Mouse (Mus musculus) heart, adult 2 months (tissue): ENCODE measurements around the gene Cdh4. TPM values are rescaled to one million over a fixed set of nuclear protein-coding genes. Genes with fewer than 3 reads are reported as not detected.
A peak's percentile ranks its signal among the peaks of the same experiment; 100 is the strongest.

ENCODE experiments used
- DNase-seq, 2 experiments: peaks; one replicate each; pipeline ENCODE4 v3.0.0; 2021
- H3K27ac ChIP-seq: fragments of 200-600 bp; 2 replicates; pipeline ENCODE4 v1.8.1; 2022
- H3K27me3 ChIP-seq: fragments of 200-500 bp; 2 replicates; pipeline ENCODE4 v1.6.1; 2012; ENCODE audit warnings: mild to moderate bottlenecking, low read length, inconsistent platforms, mixed read lengths; ENCODE audit not compliant: control insufficient read depth, insufficient read depth
- H3K36me3 ChIP-seq: fragments of 200-500 bp; 2 replicates; pipeline ENCODE4 v1.6.1; 2012; ENCODE audit warnings: low read length, inconsistent platforms; ENCODE audit not compliant: control insufficient read depth, insufficient read depth
- H3K4me1 ChIP-seq: fragments of 200-500 bp; 2 replicates; pipeline ENCODE4 v1.6.1; 2011; ENCODE audit warnings: low read length; ENCODE audit not compliant: control insufficient read depth, insufficient read depth
- H3K4me3 ChIP-seq: fragments of 200-600 bp; 2 replicates; pipeline ENCODE4 v1.8.1; 2022
- H3K79me2 ChIP-seq: fragments of 200-500 bp; replicated peaks from 2 replicates; pipeline ENCODE4 v1.6.1; 2012; ENCODE audit warnings: mild to moderate bottlenecking, inconsistent platforms, low read length, moderate library complexity, mixed read lengths; ENCODE audit not compliant: control insufficient read depth, insufficient read depth
- H3K9ac ChIP-seq: fragments of 200-500 bp; 2 replicates; pipeline ENCODE4 v1.6.1; 2012; ENCODE audit warnings: low read depth, mild to moderate bottlenecking, control low read depth, inconsistent platforms, low read length, mixed read lengths
- CTCF ChIP-seq: fragments of 200-600 bp; IDR thresholded peaks from 2 replicates; pipeline ENCODE4 v1.8.1; 2022; ENCODE audit warnings: antibody characterized with exemption, mild to moderate bottlenecking, moderate library complexity
- EP300 ChIP-seq: fragments of 200-500 bp; IDR thresholded peaks from 2 replicates; pipeline ENCODE4 v1.6.1; 2011; ENCODE audit warnings: low read depth, low read length, control low read depth; ENCODE audit not compliant: insufficient read depth
- POLR2A ChIP-seq: fragments of 200-500 bp; IDR thresholded peaks from 2 replicates; pipeline ENCODE4 v1.6.1; 2011; ENCODE audit warnings: mild to moderate bottlenecking, low read depth, low read length, control low read depth; ENCODE audit not compliant: insufficient read depth
- WGBS: fragments of 180-500 bp; shearing (Covaris S2); methylation state at CpG from one replicate; pipeline ENCODE4 v1.1.7; 2018; 5-methylcytosine and 5-hydroxymethylcytosine counted together
- intact Hi-C: fragments of 180-260 bp; cut with DNase I; formaldehyde crosslinking; loops from one replicate; pipeline ENCODE4 v1.15.1; 2025
- polyA plus RNA-seq: library from polyadenylated mRNA; depleted of rRNA; stranded (reverse); fragments of >200 nt; gene quantifications from 2 replicates; pipeline ENCODE4 v1.2.3, GENCODE M21; 2012
- total RNA-seq, 2 experiments: library from RNA; stranded (reverse); gene quantifications; 2 replicates each; pipeline ENCODE4 v1.2.3; 2021

The Cdh4 gene
- total and polyA plus RNA-seq, 3 experiments, result 0.90 to 1.2 (median 0.93) TPM

DNA sequence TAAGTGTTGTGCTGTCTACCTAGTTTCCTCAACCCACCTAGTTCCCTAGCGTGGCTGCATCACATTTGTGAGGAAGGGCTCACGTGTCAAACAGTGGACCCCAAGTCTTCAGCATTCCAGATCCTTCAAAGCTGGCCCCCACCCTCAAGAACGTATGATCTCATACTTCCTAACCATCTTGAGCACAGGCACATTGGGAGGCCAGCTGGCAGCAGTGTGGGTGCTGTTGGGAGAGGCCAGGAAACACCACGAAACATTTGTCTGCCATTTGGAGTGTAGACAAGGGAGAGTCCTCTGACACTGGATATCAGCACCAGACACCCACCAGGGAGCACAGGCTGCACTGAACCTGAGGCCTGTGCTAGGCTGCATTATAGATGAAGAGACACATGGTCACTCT lies 113.7 kb downstream of the Cdh4 start:
- Histone ChIP-seq H3K27ac (no peak overlapping the region), H3K36me3 (no peaks in the 10 kb centered on the region), H3K79me2 (no peaks in the 10 kb centered on the region), H3K27me3 (no peaks in the 10 kb centered on the region), H3K4me1 (no peaks in the 10 kb centered on the region), H3K4me3 (no peak overlapping the region), H3K9ac (no peak overlapping the region)
- intact Hi-C loops, result no loop called here
- no peak for DNase-seq
- TF ChIP-seq CTCF (no peak), POLR2A (no peak), EP300 (no peak)
- WGBS, result 64% methylated on average over 4 of the region's 4 CpGs

DNA sequence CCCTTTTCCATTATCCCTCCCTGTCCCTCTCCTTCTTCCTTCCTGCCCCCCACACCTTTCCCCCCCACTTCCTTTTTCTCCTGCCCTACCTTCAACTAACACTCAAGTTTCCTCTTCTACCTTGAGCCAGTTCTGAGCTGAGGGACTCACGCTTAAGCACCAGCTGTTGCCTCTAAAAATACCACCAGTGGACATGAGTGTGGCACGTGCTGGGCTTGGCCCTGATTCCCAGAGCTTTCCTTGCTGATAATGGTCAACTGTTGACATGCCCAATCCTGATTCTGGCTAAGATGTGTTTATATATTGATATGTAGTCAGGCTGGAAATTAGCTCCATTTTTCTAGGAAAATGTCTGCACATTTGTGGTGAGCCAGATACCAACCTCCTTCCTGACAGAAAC lies 120.1 kb downstream of the Cdh4 start:
- Histone ChIP-seq H3K4me1 (no peaks in the 10 kb centered on the region; the same call in 1 of the 2 replicates), H3K79me2 (no peaks in the 10 kb centered on the region), H3K9ac (no peak overlapping the region), H3K27me3 (no peaks in the 10 kb centered on the region), H3K27ac (no peak overlapping the region), H3K36me3 (no peaks in the 10 kb centered on the region), H3K4me3 (no peak overlapping the region)
- no peak for DNase-seq
- 11% methylated on average over 2 of the region's 2 CpGs for WGBS
- no peak for TF ChIP-seq EP300
- no peak for TF ChIP-seq POLR2A
- no peak for TF ChIP-seq CTCF
- intact Hi-C loops, result no loop called here

DNA sequence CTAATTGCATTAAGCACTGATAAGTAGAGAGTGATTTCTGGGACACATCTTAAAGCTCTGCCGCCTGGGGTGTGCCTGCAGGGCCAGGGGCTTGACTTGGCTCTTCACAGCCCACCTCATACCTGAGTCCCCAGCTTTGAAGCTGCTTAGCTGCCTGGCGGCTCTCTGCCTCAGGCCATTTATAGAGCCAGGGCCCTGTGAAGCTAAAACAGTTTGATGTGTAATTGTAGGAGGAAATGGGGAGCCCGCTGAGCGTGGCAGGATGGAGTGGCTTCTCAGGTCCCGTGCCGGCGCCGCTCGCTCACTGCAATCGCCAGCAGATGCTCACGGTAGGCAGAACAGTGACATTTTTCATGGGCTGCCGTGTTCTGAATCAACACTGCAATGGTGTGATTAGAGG lies 123.4 kb downstream of the Cdh4 start:
- intact Hi-C loops, result no loop called here
- H3K27ac ChIP-seq, result no peak overlapping the region
- no peaks in the 10 kb centered on the region for H3K79me2 ChIP-seq
- no peaks in the 10 kb centered on the region for H3K27me3 ChIP-seq
- DNase-seq, result no peak
- WGBS, result 7% methylated on average over 12 of the region's 12 CpGs
- no peak overlapping the region for H3K4me3 ChIP-seq
- H3K36me3 ChIP-seq, result no peaks in the 10 kb centered on the region
- no peaks in the 10 kb centered on the region; the same call in 1 of the 2 replicates for H3K4me1 ChIP-seq
- TF ChIP-seq POLR2A (no peak), CTCF (no peak), EP300 (no peak)
- no peak overlapping the region for H3K9ac ChIP-seq

DNA sequence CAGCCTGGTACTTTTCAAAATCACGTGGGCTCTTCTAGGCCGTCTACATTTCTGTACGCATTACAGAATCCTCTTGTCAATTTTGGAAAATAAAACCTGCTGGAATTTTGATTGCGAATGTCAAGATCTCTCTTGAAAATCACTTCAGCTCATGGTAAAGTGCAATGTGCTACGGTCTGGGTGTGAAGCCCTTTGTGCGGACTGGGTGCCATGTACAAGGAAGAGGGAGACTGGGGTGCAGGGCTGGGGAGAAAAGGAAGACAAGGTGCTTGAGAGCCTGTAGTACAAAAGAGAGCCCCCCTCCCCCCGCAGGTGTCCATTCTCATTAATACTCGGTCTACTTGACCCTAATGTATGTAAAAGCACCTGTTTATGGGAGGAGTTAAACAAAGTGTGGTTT lies 125.7 kb downstream of the Cdh4 start:
- 91% methylated on average over 8 of the region's 8 CpGs for WGBS
- no peak overlapping the region for H3K27ac ChIP-seq
- TF ChIP-seq EP300 (no peak), POLR2A (no peak)
- H3K4me3 ChIP-seq, result no peak overlapping the region
- H3K9ac ChIP-seq, result no peak overlapping the region
- H3K36me3 ChIP-seq, result no peaks in the 10 kb centered on the region
- DNase-seq, result no peak
- no peaks in the 10 kb centered on the region for H3K79me2 ChIP-seq
- no peaks in the 10 kb centered on the region for H3K4me1 ChIP-seq
- intact Hi-C loops, result no loop called here
- no peaks in the 10 kb centered on the region for H3K27me3 ChIP-seq

DNA sequence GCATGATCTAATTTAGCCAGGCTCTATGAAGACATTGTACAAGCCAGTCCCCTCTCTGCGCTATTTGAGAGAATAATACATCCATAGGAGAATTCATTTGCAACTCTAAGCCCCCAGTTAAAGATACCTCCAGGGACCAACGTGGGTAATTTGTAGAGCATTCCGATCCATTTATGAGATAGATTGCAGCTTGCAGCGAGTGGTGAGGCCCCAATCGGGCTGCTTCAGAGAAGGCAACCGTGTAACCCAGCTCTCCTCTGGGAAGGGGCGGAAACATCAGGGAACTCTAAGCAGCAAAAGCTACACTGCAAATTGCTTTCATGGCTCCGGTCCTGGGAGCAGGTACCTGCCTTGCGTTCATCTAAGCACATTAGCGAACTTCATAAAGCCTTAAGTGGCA lies 126.9 kb downstream of the Cdh4 start:
- 64% methylated on average over 10 of the region's 10 CpGs for WGBS
- no peak overlapping the region for H3K27ac ChIP-seq

DNA sequence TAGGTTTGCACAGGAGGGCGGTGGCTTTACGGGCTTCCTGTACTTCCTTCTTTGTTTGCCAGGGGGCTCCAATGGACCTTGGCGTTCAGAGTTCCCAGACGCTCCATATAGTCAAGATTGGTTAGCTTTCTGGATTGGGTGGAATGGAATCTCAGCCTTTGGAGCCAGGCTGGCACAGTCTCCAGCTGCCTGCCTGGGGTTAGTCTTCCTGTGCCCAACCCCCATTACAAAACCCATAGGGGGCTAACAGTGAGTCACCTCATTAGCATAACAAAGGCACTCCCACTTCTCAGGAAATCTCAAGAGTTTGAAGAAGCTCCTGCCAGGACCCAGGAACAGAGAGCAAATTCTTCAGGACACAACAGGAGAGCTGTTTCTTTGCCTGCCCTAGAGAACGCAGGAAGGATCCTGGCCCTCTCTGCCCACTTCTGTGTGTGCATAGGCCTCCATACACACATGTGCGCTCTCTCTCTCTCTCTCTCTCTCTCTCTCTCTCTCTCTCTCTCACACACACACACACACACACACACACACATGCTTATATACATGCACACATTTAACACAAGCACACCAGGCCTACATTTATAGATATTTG lies 129.0 kb downstream of the Cdh4 start:
- Histone ChIP-seq H3K79me2 (no peaks in the 10 kb centered on the region), H3K27me3 (no peaks in the 10 kb centered on the region), H3K9ac (no peak overlapping the region), H3K4me1 (no peaks in the 10 kb centered on the region), H3K36me3 (no peaks in the 10 kb centered on the region), H3K27ac (no peak overlapping the region), H3K4me3 (no peak overlapping the region)
- intact Hi-C loops, result loop anchor here (5.0 kb wide), 1 partner anchor 306 kb away; no protein-coding TSS in a partner anchor
- DNase-seq, result no peak
- no peak for TF ChIP-seq EP300
- 0 out of 2 replicates have a peak, but pooled peaks have one; percentile 16 for TF ChIP-seq CTCF
- TF ChIP-seq POLR2A, result no peak
- WGBS, result 42% methylated on average over 6 of the region's 6 CpGs

More for the DNA sequence above, 126.9 kb downstream of the Cdh4 start:
- no peaks in the 10 kb centered on the region for H3K79me2 ChIP-seq
- H3K36me3 ChIP-seq, result no peaks in the 10 kb centered on the region
- H3K9ac ChIP-seq, result no peak overlapping the region
- DNase-seq, result no peak
- intact Hi-C loops, result no loop called here
- no peaks in the 10 kb centered on the region for H3K27me3 ChIP-seq
- no peaks in the 10 kb centered on the region for H3K4me1 ChIP-seq
- TF ChIP-seq EP300 (no peak), CTCF (no peak), POLR2A (no peak)
- H3K4me3 ChIP-seq, result no peak overlapping the region
